ENCODE assay signal across 18 mouse cellular contexts in the genomic region with DNA sequence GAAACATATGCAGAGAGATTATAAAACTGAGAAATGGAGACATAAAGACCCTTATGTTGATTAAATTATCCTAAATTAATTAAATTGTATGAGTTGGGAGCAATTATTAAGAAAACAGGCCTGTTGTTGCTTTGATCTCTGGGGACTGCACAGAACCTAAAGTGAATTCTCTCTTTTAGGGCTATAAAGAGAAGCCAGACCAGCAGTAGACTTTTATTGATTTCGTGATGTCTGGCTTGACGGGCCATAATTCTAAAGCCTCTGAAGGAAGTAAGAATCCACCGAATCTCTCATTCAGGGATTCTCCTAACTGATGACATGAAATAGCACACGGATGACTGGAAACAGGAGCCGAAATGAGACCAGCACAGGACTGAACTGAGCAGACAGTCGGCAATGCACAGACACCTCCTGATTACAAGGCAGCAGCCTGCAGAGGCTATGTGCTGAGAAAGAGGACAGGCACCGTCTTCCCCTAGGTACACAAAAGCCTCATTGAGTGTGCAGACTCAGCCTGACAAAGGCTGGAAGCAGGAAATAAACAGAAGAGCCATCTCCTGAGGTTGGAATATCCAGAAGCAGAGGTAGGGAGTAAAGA. TPM values are rescaled to one million over a fixed set of nuclear protein-coding genes. Genes with fewer than 3 reads are reported as not detected.
DNase-seq lines count a peak whose midpoint lies in the region; ATAC-seq lines count a peak whose summit lies in the region.
"Had no signal": no experiment of that assay in that cellular context is flagged by ENCODE, and none has a peak within 500 bp of the region (broad histone marks: within the 10 kb centered on the region; RNA-seq: fewer than 3 reads in every experiment).

No protein-coding gene starts in this region.

- no peaks in the 10 kb centered on the region for H3K4me1 ChIP-seq in forebrain, embryonic 14.5 days (ENCODE audit: control insufficient read depth, insufficient read depth, low read length)
- no peaks in the 10 kb centered on the region for H3K4me1 ChIP-seq in hindbrain, embryonic 15.5 days (replicated peaks)
- peaks cover 2% of the 10 kb centered on the region; the same call in 1 of the 2 replicates for H3K4me1 ChIP-seq in midbrain, embryonic 16.5 days (ENCODE audit: control insufficient read depth, insufficient read depth, low read length)
- H3K4me1 ChIP-seq: embryonic facial prominence, embryonic 13.5 days; liver, embryonic 12.5 days had no signal

- peak; percentile 62; the same call in 1 of the 2 replicates for ATAC-seq in forebrain, embryonic 14.5 days
- peak; percentile 85; the same call in 1 of the 2 replicates for ATAC-seq in hindbrain, embryonic 15.5 days (ENCODE audit: low FRiP score, low read depth)
- ATAC-seq in midbrain, embryonic 16.5 days = peak; percentile 85; the same call in 1 of the 2 replicates
- ATAC-seq: liver, embryonic 12.5 days; Patski had no signal

- 0 out of 2 replicates have a peak overlapping the region, but pooled peaks have one; percentile 35 for H3K9ac ChIP-seq in forebrain, embryonic 14.5 days (ENCODE audit: low read length)
- H3K9ac ChIP-seq in hindbrain, embryonic 15.5 days = peak overlapping the region; percentile 35; the same call in 1 of the 2 replicates
- H3K9ac ChIP-seq in midbrain, embryonic 16.5 days (ENCODE audit: low read depth, low read length) = peak overlapping the region; percentile 45
- H3K9ac ChIP-seq: embryonic facial prominence, embryonic 13.5 days; liver, embryonic 12.5 days had no signal

- no peaks in the 10 kb centered on the region for H3K36me3 ChIP-seq in forebrain, embryonic 14.5 days (ENCODE audit: control insufficient read depth, insufficient read depth, low read length)
- no peaks in the 10 kb centered on the region for H3K36me3 ChIP-seq in hindbrain, embryonic 15.5 days
- H3K36me3 ChIP-seq in midbrain, embryonic 16.5 days (ENCODE audit: control insufficient read depth, insufficient read depth, low read length) = no peaks in the 10 kb centered on the region
- H3K36me3 ChIP-seq: embryonic facial prominence, embryonic 13.5 days; liver, embryonic 12.5 days had no signal

- H3K27ac ChIP-seq in forebrain, embryonic 14.5 days (ENCODE audit: low read depth, low read length) = peak overlapping the region; percentile 72
- H3K27ac ChIP-seq in hindbrain, embryonic 15.5 days (replicated peaks) = peak overlapping the region; percentile 85
- H3K27ac ChIP-seq in midbrain, embryonic 16.5 days (ENCODE audit: low read length) = peak overlapping the region; percentile 80
- H3K27ac ChIP-seq: embryonic facial prominence, embryonic 13.5 days; liver, embryonic 12.5 days had no signal

- H3K27me3 ChIP-seq in forebrain, embryonic 14.5 days (replicated peaks; ENCODE audit: control insufficient read depth, insufficient read depth, low read length) = no peaks in the 10 kb centered on the region
- H3K27me3 ChIP-seq in hindbrain, embryonic 15.5 days = no peaks in the 10 kb centered on the region
- H3K27me3 ChIP-seq in midbrain, embryonic 16.5 days (ENCODE audit: control insufficient read depth, insufficient read depth, low read depth, low read length) = no peaks in the 10 kb centered on the region
- H3K27me3 ChIP-seq: embryonic facial prominence, embryonic 13.5 days; liver, embryonic 12.5 days had no signal

- H3K9me3 ChIP-seq in forebrain, embryonic 14.5 days (replicated peaks; ENCODE audit: control insufficient read depth, low read length) = no peaks in the 10 kb centered on the region
- 0 out of 2 replicates have a peak, but pooled peaks cover 2% of the 10 kb centered on the region for H3K9me3 ChIP-seq in hindbrain, embryonic 15.5 days
- no peaks in the 10 kb centered on the region; the same call in 1 of the 2 replicates for H3K9me3 ChIP-seq in midbrain, embryonic 16.5 days (replicated peaks; ENCODE audit: control insufficient read depth, low read length, poor library complexity, severe bottlenecking)
- H3K9me3 ChIP-seq: embryonic facial prominence, embryonic 13.5 days; liver, embryonic 12.5 days had no signal

- no peak overlapping the region; the same call in 1 of the 2 replicates for H3K4me2 ChIP-seq in forebrain, embryonic 14.5 days (ENCODE audit: low read length)
- H3K4me2 ChIP-seq in hindbrain, embryonic 15.5 days = peak overlapping the region; percentile 27
- H3K4me2 ChIP-seq in midbrain, embryonic 16.5 days (ENCODE audit: low read length) = peak overlapping the region; percentile 23
- H3K4me2 ChIP-seq: embryonic facial prominence, embryonic 13.5 days; liver, embryonic 12.5 days had no signal

- no peak overlapping the region for H3K4me3 ChIP-seq in forebrain, embryonic 14.5 days (ENCODE audit: low read depth, low read length)
- H3K4me3 ChIP-seq in hindbrain, embryonic 15.5 days = peak overlapping the region; percentile 25
- peak overlapping the region; percentile 16; the same call in 1 of the 2 replicates for H3K4me3 ChIP-seq in midbrain, embryonic 16.5 days (ENCODE audit: low read depth, low read length)
- H3K4me3 ChIP-seq: embryonic facial prominence, embryonic 13.5 days; liver, embryonic 12.5 days had no signal

- peak; percentile 50 for DNase-seq in MN1 (ENCODE audit: low spot score)
- peak; percentile 39 for DNase-seq in forebrain, embryonic 14.5 days (ENCODE audit: low spot score)
- no peak for DNase-seq in cerebellum, adult 11-12 months
- DNase-seq in kidney, adult 18-20 months = no peak
- no peak for DNase-seq in lung, adult 18-20 months
- DNase-seq: adrenal gland, postnatal 36 days; cerebellum, postnatal 14 days; gastrocnemius, postnatal 10 days; kidney, postnatal 25 days; left cerebral cortex, postnatal 4 days; right cerebral cortex, adult 18-20 months; spleen, adult 18-20 months; thymus, postnatal 25 days had no signal

- 70% methylated on average over 7 of the region's 7 CpGs for WGBS in forebrain, embryonic 14.5 days
- 62% methylated on average over 7 of the region's 7 CpGs for WGBS in hindbrain, embryonic 15.5 days
- WGBS in midbrain, embryonic 16.5 days = 45% methylated on average over 7 of the region's 7 CpGs

RNA-seq across cellular contexts. Expression of gene Magel2, which starts 11.7 kb away (rescaled TPM):
- polyA plus RNA-seq in forebrain, embryonic 14.5 days (2014; fragmentation: Nextera tagmentation; extraction: Ambion mirVana) = 11.8 and 14.0 TPM in 2 replicates
- polyA plus RNA-seq in hindbrain, embryonic 15.5 days (2015; fragmentation: Nextera tagmentation; extraction: Ambion mirVana) = 12.9 and 17.4 TPM in 2 replicates
- polyA plus RNA-seq in midbrain, embryonic 16.5 days (2015; fragmentation: Nextera tagmentation; extraction: Ambion mirVana) = 22.4 and 26.1 TPM in 2 replicates
- polyA plus RNA-seq: Patski had no signal

RNA-seq across cellular contexts. Expression of gene Ndn, which starts 18.8 kb away (rescaled TPM):
- polyA plus RNA-seq in forebrain, embryonic 14.5 days (2014; fragmentation: Nextera tagmentation; extraction: Ambion mirVana) = 599 and 619 TPM in 2 replicates
- 577 and 610 TPM in 2 replicates for polyA plus RNA-seq in hindbrain, embryonic 15.5 days (2015; fragmentation: Nextera tagmentation; extraction: Ambion mirVana)
- polyA plus RNA-seq in midbrain, embryonic 16.5 days (2015; fragmentation: Nextera tagmentation; extraction: Ambion mirVana) = 796 and 800 TPM in 2 replicates

RNA-seq across cellular contexts. Expression of gene Mkrn3, which starts 54.8 kb away (rescaled TPM):
- polyA plus RNA-seq in forebrain, embryonic 14.5 days (2014; fragmentation: Nextera tagmentation; extraction: Ambion mirVana) = 20.0 and 23.7 TPM in 2 replicates
- 20.9 and 22.4 TPM in 2 replicates for polyA plus RNA-seq in hindbrain, embryonic 15.5 days (2015; fragmentation: Nextera tagmentation; extraction: Ambion mirVana)
- polyA plus RNA-seq in midbrain, embryonic 16.5 days (2015; fragmentation: Nextera tagmentation; extraction: Ambion mirVana) = 28.6 and 30.0 TPM in 2 replicates

Comparison
In these comparisons a context has a peak if more than half of its experiments do, and no peak if none do; other contexts are left out.
1. DNase-seq: peak in MN1 (single experiment) and forebrain, embryonic 14.5 days (single experiment); none in cerebellum, adult 11-12 months (single experiment), kidney, adult 18-20 months (single experiment) and lung, adult 18-20 months (0 of 2).
2. Peak in every context shown above with its lines, with median percentiles within 50 percentile points of each other: ATAC-seq, H3K27ac ChIP-seq and H3K9ac ChIP-seq.